Mouse (Mus musculus) heart, postnatal 0 days (tissue): ENCODE data around the gene Abcd2.

Experiments used
- CTCF ChIP-seq: IDR thresholded peaks from 2 replicates; pipeline ENCODE4 v1.5.1; 2016; ENCODE audit warnings: antibody characterized with exemption, control low read depth, low read depth
- EP300 ChIP-seq: IDR thresholded peaks from 2 replicates; pipeline ENCODE4 v1.6.1; 2016; ENCODE audit warnings: antibody characterized with exemption, low read depth

DNA sequence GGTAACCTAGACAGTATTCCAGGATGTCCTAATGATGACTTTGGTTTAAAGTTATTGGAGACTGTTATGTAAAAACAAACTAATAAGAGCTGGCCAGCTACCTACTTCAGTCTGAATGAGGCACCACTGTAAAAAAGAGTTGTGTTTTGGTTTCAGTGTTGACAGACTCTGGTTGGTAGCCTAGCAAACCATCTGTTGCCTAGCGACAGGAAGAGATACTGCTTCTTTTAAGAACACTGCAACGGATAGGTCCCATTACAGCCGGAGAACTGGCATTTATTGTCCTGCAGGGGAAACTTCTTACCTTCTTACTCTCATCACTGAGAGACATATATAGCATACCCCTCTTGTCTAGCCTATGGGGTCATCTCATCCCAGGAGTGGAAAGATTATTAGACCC lies 86.7 kb downstream of the Abcd2 start:
- no peak for TF ChIP-seq CTCF
- no peak for TF ChIP-seq EP300
